Mouse (Mus musculus) testis, postnatal 14 days (tissue): ENCODE results near the gene Tmc2.
A peak's percentile ranks its signal among the peaks of the same experiment; 100 is the strongest.

Experiments
- DNase-seq: peaks from one replicate; pipeline ENCODE4 v3.0.0; 2021; ENCODE audit warnings: low spot score

Gene Tmc2

DNA sequence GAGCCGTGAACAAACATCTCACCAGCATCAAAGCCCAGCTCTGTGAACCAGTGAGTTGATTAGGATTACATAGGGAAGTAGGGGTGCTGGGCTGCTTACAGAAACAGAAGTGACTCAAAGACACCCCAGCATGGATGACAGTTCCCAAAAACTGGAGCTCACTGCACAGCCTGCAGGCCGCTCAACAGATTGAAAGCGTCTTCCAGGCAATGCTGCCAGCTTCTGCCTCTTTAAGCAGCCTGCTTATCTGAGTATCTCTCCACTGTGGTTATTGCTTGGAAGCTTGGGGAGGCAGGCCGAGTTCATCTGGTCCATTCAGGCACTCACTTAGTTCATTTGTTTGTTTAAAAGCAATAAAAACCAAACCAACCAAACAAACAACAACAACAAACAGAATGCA lies 61.8 kb downstream of the Tmc2 start:
- DNase-seq, result no peak

DNA sequence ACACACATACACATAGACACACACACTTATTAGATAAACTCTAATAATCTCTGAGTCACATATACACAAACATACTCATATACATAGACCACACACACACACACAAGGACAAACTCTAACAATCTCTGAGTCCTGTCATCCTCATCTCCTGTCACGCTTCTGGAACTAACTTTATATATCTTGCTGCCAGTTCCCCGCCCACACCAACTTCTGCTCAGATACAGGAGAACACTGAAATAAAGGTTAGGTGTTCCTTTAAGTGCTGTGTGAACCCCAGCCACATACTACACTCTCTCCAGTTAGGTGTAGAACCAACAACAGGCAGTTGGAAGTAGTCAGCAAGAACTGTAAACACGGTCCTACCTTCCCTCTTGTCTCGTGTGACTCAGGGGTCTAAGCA lies 65.8 kb downstream of the Tmc2 start:
- DNase-seq, result no peak

DNA sequence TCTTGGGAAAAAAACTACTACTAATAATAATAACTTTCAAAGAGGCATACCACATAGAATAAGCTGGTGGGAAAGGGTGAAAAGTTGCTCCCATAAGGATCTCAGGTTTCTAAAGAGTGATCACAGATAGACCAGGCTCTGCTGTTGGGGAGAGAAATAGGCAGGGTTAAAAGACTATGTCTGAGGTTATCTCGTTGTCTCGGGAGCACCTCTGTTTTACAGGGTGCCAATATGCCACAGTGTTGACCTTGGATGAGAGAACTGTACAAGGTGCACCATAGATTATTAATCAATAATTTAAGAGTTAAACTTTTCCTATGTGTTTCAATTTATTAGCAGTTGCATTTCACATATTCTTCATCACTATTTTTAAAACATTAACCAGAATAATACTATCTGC lies 66.9 kb downstream of the Tmc2 start:
- no peak for DNase-seq

DNA sequence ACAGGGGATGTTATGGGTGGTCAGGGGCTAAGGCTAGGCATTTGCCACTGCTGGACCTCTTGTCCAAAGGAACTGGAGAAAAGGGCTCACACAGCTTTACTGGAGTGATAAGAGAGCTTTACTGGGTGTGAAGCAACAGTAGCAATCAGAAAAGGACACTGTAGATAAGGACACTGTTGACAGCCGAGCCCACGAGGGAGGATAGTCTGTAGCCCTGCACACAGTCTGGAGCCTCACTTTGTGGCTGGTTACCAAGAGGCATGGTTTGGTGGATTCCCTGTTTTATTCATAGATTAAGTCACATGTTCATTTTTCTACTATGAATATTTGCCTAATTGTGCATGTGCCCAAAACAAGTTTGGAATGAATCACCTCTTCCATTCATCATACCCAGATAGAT lies 67.4 kb downstream of the Tmc2 start:
- DNase-seq, result no peak

DNA sequence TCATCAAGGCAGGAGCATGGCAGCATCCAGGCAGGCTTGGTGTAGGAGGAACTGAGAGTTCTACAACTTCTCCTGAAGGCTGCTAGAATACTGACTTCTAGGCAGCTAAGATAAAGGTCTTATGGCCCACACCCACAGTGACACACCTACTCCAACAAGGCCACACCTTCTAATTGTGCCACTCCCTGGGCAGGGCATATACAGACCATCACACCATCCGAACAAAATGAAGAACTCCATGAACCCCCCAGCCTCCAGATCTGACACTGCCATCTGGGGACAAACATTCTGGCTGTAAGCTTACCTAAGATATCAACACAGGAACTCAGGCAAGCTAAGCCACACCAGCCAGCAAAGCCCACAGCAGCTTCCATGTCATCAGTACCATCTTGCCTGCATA lies 70.5 kb downstream of the Tmc2 start:
- DNase-seq, result no peak

DNA sequence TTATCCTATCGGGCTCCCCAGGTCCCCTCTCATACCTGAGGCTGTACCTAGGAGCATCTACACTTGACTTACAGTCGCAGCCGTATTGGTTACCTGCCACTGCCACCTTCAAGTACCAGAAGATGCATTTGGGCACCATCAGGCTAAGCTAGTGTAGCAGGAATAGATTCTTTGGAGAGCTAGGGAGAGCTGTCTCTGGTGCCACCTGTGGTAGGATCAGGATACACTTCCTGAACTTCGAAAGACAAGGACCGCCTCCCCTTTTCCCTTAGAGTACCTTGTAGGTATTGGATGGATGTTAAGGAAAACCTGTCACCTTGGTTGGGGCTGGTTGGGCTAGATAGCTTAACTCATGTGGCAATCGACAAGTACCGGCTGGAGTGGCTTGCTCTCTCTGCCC lies 73.1 kb downstream of the Tmc2 start:
- no peak for DNase-seq

DNA sequence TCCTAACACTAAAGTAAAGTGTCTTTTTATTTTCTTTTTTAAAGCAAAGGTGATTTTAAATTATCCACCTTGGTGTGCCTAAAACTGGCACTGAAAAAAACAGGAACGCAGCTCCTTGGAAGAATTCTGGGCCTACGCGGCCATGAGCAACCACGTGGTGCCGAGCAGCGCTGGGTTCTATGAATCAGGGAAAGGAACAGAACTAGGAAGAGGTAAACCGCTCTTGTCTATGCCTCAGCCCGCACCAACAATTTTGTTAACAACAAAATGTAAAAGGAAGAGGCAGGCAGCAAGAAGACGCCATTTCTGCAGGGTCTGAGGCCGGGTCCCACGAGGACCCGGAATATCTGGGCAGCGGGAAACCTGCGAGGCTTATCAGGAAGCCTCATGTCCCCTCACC lies 78.7 kb downstream of the Tmc2 start:
- no peak for DNase-seq

DNA sequence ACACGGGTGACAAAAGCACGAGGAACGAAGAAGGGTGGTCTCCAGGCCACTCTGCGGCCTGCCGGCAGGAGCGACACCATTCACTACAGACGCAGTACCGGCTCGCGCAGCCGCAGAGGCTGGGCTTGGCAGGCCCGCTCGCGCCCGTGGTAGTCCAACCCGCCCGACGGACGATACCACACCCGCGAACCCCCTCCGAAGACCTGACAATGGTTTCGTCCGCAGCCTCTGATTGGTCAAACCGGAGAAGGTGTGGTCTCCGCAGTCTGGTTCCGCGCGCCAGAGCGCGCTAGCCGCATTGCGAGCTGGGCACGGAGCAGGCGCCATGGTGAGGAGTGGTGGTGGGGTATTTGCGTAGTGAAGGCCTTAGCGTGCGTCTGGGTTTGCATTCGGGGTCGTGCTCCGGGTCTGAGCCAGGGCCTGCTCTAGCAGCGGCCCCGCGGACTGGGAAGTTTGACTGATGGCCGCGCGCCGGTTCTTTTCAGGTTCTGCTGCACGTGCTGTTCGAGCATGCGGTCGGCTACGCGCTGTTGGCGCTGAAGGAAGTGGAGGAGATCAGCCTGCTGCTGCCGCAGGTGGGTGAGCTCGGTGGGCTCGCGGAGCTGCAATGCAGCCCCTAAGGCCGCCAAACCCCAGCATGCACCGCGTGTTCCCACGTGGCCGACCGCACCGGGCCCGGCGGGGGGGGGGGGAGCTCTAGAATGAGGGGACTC lies 79.3 kb downstream of the Tmc2 start, which contains the start of gene Nop56:
Gene Nop56 (plus strand): TSS at position 282 of the 713 bp plus-strand sequence.
- peak; percentile 98 for DNase-seq

DNA sequence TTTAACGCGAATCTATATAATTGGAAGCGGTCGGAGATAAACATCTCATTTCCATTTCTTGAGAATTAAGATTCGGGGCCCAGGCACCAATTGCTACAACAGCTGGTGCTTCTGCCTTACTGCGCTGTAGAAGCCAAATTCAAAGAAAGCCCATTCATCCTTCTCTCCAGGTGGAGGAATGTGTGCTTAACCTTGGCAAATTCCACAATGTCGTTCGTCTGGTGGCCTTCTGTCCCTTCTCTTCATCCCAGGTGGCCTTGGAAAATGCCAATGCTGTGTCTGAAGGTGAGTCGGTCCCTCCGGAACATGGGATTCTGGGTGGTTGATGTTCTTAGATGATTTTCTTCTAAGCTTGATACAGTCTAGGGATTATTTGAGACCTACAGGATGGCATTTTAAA lies 79.9 kb downstream of the Tmc2 start:
- DNase-seq, result no peak

DNA sequence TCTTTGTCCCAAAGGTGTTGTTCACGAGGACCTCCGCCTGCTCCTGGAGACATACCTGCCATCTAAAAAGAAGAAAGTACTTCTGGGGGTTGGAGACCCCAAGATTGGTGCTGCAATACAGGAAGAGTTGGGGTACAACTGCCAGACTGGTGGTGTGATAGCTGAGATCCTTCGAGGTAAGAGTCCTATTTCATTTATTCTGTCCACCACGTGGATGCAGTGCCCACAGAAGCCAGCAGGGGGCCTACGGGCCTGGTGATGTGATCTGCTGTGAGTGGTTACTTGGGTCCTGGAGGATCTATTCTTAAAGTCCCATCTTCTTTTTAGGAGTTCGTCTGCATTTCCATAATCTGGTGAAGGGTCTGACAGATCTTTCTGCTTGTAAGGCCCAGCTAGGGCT lies 80.7 kb downstream of the Tmc2 start:
- no peak for DNase-seq

DNA sequence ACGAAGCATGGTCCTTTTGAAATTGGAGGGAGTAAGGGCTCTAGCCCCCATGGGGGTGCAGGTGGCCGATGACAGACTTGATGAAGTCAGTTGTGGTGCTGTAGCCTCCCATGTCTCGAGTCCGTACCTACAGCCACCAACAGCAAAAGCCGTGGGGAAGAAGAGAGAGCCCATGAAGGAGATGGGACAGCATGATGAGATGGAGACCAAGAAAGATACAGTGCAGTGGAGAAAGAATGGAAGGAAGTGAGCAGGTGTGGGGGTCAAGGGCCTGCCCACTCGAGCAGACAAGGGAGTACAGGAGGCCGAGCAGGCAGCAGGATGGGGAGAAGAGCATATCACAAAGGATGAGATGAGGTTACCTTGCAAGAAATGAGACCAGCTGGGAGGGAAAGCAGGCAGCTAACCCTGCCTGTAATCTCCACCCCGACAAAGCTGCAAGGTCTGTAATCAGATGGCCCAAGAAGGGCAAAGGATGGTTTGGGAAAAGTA lies 84.7 kb downstream of the Tmc2 start:
- no peak for DNase-seq

DNA sequence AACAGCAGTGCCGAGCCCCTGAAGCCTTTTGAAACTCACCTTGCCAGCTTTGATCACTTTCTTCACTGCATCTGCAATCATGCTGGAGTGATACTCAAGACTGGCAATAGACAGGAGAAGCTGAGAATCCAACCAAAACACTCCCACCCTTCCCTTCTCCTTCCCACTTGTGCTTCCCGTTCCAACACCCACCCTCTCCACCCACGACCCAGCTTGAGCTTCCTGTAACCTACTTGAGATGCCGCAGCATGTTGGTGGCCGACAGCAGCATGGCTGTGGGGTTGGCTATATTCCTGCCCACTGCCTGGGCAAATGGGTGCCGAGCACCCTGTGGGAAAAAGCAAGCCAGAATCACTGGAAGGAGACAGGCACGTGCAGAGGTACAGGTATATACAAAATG lies 85.2 kb downstream of the Tmc2 start:
- no peak for DNase-seq

DNA sequence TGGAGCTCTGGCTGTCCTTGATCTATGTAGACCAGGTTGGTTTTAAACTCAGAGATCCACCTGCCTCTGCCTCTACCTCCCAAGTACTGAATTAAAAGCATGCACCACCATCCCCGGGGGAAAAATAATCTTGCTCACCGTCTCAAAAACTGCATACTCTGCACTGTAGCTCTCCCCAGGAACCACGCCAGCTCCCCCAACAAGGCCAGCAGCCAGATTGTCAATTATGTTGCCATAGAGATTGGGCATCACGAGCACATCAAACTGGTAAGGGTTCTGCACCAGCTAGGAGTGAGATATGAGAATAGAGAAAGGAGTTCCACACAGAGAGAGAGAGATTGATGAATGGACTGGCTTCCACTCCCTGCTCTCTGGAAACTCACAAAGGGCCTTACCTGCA lies 85.8 kb downstream of the Tmc2 start:
- no peak for DNase-seq

DNA sequence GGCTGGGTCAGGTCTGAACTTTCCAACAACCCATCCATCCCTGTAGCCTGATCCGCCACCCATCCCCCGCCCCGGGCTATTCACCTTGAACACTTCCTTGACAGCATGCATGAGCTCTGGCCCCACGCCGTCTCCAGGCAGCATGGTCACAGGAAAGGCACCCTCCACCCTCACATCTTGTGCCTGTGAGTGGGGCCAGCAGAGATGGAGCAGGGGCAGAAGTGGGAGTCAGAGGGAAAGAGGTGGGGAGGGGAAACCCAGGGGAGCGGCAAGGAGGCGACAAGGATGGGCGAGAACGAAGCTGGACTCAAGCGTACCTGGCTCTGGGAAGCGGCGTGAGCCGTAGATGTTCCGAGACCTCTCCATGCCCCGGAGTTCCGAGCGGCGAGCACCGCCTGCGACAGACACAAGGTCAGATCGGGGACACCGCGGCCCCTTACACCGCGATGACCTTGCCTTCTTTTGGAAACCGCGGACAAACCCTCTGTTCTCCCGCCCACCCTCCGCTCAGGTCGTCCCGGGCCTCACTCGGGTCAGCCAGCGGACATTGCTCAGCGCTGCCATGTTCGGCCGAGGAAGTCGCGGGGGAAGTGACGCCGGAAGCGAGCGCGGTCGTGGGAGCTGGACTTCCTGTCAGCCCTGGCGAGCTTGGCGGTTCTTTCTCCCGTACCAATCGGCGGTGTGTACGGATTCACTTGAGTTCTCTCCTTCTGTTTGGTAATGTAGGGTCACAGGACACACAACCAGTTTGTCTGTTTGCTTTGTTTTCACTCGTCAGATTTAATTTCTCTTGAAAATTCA lies 89.1 kb downstream of the Tmc2 start, which contains the start of gene Idh3b:
Gene Idh3b (minus strand): TSS at position 694 of the 801 bp plus-strand sequence.
- DNase-seq, result peak; percentile 87

DNA sequence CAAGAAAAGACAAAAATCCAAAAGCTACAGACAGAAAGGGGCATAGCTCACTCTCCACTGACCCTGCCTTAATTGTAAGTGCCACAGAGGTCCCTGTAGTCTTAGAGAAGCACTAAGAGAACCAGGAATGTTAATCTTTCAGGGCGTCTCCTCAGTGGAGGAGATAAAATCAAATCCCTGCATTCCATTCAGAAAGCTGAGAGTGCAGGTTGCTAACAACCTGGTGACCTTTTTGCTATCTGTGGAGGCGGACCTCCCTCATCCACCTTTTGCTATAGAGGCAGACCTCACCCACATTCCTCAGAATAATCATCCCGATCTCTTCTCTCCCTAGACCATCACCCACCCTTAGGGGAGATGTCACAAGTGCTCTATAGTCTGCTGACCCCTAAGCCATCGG lies 94.1 kb downstream of the Tmc2 start:
- DNase-seq, result no peak

DNA sequence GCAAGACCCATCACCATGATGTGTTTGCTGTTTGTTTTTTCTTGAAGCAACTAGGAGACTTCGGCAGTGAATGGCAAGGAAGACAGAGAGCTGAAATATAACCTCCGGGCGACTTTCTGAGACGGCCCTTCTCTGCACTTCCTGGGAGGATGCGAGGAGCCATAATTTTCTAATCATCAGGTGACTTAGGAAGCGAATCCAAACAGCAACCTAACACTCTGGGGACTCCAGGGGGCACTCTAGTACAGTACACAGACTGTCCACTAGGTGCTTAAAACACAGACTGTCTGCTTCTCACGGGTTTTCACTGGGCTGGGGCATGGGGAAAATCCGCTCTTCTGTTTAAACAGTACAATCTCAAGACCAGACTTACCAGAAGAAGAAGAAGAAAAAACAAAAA lies 96.4 kb downstream of the Tmc2 start:
- DNase-seq, result peak; percentile 33

DNA sequence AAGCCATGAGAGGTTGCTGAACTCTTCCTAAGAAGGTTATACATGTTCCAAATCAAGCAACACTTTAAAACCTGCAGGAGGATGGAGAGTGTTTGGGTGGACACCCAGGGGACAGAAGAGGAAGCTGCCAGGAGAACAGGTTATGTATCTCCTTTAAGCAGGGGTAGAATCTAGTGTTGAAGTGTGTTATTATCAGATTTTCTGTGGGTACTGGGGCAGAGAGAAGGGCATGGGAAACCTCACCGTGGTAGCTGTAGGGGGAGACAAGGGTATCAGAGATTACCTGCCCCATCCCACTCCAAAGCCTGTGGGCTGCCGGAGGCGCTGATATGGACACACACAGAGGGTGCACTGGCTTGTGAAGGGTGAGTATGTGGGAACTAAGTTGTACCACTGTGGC lies 98.0 kb downstream of the Tmc2 start:
- DNase-seq, result no peak

DNA sequence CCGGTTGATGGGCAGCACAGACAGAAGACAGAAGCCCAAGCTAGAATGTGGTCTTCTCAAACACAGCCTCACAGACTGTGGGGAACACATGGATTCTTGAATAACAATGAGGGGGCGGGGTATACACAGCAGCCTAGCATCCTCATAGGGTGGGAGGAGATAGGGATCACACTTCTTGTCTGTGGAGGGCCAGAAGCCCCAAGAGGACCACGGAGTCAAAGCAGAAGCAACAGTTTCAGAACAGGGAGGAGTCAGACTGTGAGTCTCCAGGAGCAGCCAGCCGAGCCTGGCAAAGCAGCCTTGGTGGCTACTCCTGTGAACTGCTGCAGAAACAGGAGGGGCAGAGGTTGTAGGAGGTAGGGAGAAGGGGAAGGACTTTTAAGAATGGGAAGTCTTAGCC lies 98.5 kb downstream of the Tmc2 start:
- no peak for DNase-seq

DNA sequence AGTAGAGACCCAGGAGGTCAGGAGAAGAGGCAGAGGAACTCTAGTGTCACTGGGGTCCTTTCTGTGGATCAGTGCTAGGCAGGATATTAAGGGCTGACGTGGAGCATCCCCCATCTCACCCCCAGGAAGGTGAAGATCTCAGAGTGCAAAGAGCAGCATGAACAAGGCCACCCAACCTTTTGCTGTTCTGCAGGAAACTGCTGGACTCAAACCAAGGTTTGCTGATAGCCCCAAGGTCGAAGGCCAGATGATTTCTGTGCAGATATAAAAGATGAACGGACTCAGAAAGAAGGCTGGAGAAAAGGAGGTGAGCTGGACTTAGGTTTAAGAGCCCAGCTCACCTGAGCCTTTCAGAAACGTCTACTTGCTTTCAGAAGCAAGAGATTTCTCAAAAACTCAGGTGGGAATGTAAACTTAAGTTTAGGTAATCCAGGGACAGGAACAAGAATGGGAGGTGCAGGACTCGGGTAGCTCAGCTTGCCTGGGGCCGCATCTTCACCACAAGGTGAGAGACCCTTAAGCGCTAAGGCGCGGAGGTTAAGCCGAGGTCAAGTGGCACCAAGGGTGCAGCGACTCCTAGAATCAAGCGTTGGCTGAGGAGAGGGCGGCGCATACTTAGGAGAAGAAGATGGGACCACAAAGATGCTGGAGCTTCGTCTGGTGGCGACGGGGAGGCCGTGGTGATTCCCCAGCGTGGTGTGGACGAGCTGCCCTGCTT lies 99.4 kb downstream of the Tmc2 start:
- no peak for DNase-seq

DNA sequence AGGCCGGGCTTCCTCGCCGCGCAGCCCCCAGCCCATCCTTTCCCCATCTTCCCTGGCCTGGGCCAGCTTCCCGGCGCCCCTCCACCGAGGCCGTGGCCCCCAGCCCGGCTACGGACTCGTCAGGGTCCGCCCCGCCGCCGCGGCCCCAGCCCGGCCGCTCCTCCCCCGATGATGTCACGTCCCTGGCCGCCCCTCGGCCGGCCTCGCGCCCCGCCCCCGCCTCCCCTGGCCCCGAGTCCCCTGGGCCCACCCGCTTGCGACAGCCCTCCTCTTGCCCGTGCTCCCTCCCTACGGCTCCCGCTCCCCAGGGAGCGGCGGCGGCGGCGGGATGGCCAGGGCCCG lies 99.9 kb downstream of the Tmc2 start, which contains the start of gene Ebf4:
Gene Ebf4 (plus strand): TSS at position 234 of the 342 bp plus-strand sequence.
- DNase-seq, result peak; percentile 67

DNA sequence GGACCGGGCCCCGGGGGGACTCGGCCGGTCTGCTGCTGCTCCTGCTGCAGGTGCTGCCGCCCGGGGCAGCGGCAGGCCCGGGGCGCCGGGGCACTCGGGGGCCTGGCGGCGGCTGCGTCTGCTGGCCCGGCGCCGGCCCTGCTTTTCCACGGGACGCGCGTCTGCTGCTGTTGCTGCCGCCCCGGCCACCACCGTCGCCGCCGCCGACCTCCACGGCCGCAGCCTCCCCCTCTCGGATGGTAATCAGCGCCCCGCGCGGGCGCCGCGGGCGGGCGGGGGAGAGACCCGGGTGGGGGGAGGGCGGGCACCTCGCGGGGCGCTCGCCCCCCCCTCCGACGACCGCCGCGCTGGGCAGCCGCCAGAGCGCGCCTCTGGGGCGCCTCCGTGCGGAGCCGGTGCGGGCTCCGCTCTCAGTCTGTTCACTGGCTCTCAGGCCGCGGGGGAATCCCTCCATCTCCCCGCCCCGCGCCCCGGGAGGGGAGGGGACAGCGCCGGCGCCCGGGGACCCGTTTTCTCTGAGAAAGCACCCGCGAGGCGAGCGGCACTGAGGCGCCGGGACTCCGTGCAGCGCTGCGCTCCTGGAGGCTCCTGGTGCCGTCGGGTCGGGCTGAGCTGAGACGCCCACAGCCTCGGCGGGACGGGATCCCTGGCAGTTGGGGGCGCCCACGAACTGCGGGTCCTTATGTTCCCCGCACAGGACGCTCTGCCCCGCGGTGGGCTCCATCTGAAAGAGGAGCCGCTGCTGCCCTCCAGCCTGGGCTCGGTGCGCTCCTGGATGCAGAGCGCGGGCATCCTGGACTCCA lies 100.5 kb downstream of the Tmc2 start:
- peak; percentile 53 for DNase-seq
